In the genomic region with DNA sequence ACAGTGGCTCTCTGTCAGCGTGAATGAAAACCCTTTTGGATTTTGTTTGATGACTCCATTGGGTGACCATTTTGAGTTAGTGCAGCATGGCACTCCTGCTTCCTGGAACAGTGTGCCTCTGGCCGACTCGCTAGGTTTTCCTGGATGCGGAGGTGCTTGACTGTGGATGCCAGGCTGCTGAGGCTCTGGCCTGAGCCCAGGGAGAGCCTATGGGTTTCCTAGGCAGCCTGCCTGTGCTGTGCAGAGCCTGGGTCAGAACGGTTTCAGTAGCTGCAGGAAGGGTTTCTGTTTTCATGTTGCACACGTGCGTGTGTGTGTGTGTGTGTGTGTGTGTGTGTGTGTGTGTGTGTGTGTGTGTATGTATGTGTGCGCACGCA, we compare ENCODE assay signal across 7 mouse cellular contexts. TPM values are rescaled to one million over a fixed set of nuclear protein-coding genes. Genes with fewer than 3 reads are reported as not detected.
DNase-seq lines count a peak whose midpoint lies in the region.

No protein-coding gene starts in this region.

- intact Hi-C loops in left cerebral cortex, postnatal 4 days (cut with DNase I): no loop called here
- intact Hi-C loops in left cerebral cortex, postnatal 14 days (cut with DNase I): no loop called here

- peak; percentile 61 for DNase-seq in heart, adult 11 months
- DNase-seq in heart, adult 8-10 months (ENCODE audit: low spot score): no peak
- DNase-seq in left cerebral cortex, postnatal 4 days: peak; percentile 29
- DNase-seq in left cerebral cortex, postnatal 14 days (ENCODE audit: low spot score in 2 of 2): no peak
- DNase-seq in cerebellum, adult 11 months: peak; percentile 59
- peak; percentile 73 to 81 for DNase-seq in cerebellum, postnatal 14 days
- no peak for DNase-seq in urinary bladder, postnatal 14 days (ENCODE audit: low spot score)

RNA-seq across cellular contexts. Expression of a gene that starts 46.4 kb away (rescaled TPM):
- 10 to 100 TPM; 36.5 to 42.9 (median 41.0) TPM for total RNA-seq in heart, adult 8-10 months (2022)
- total RNA-seq in left cerebral cortex, postnatal 4 days (2021): 100 to 1,000 TPM; 192 TPM
- total RNA-seq in left cerebral cortex, postnatal 14 days (2021): 100 to 1,000 TPM; 199 TPM

Comparison
In these comparisons a context has a peak if more than half of its experiments do, and no peak if none do; other contexts are left out.
1. DNase-seq: peak in heart, adult 11 months (single experiment), left cerebral cortex, postnatal 4 days (single experiment), cerebellum, adult 11 months (single experiment) and cerebellum, postnatal 14 days (2 of 2); none in heart, adult 8-10 months (single experiment), left cerebral cortex, postnatal 14 days (0 of 2) and urinary bladder, postnatal 14 days (single experiment).
2. RNA of a gene that starts 46.4 kb away (total RNA-seq): 199 TPM in left cerebral cortex, postnatal 14 days and 192 TPM in left cerebral cortex, postnatal 4 days; 36.5 to 42.9 TPM in heart, adult 8-10 months; every median in the first group is over 4 times any median in the second.